Mouse (Mus musculus) frontal cortex, postnatal 36 days (tissue): ENCODE measurements around the gene Sdc3.

Experiments
- DNase-seq, 2 experiments: peaks; one replicate each; pipeline ENCODE4 v3.0.0; 2022; ENCODE audit warnings: low spot score in 2 of 2

Gene Sdc3

GRCm38 (mm10) chr4:130793180-130793501, 804 bp downstream of the Sdc3 start:
- DNase-seq, result no peak

DNA sequence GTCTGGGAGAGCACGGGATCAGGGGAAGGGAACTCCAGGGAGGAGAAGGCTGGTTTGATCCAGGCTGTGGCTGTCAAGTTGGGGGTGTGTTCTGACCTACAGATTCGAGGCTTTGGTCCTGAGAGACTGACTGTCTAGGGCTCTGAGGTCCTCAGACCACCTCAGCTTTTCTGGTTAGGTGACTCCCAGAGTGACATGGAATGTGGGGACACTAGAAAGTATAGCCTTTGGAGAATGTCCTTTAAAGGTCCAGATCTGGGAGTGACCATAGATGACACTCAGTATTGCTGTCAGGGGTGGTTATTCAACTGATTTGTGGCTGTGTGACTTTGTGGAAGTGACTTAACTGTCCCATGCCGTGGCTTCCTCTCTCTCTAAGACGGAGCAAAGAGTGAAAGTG, 2.4 kb downstream of the Sdc3 start:
- DNase-seq, result no peak

DNA sequence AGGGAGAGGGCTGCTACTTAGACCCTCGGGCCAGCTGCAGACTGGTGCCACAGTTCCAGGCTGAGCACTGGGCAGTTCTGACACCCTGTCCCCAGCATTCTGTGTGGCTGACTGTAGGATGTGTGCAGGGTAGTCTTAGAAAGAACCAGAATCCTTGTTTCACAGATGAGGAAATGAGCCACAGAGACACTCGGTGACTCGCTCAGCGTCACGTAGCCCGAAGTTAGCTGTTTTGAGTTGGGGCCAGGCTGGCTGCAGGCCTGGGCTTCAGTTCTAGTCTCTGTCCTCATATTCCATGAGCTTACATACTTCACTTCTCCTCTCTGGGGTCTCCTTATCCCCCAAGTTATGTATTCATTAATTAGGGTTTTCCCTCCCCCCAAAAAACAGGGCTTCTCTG, 3.6 kb downstream of the Sdc3 start:
- DNase-seq, result no peak

DNA sequence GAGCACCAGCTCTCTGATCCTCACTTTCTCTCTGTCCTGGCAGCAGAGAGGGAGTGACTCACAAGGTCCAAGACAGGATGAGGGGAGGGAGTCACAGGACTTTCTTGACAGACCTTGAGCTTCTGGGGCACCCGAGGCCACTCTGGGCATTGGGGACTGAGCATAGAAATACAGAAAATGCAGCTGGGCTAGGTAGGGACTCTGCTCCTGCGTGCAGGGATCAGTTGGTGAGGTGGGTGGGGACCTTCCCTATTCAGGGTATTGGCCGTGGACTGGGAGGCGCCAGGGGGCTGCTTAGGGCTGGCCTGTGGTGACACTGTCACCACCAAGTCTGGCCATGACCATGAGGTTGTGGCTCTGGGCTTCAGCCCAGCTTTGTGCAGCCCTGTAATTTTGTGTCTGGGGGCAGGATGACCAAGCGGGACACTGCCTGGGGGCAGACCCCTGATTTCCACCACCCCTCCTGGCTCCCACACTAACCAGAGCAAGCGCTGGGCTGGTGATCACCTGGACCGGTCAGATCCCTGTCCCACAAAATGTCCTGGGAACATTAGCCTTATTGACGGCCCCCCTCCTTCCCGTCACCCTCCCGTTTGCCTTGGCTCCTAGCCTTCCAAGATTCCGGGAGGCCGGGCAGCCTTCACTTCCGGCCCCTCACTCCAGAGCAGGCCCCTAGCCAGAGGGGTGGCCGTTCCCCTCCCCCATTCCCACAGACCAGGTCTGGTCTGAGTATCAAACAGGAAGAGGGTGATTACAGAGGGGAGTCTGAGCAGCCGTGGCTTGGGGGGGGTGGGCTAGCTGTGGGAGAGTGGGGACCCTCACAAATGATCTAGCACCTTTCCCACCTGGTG, 5.1 kb downstream of the Sdc3 start:
- no peak for DNase-seq

- DNase-seq, result no peak
These were observed 6.1 kb downstream of the Sdc3 start for GRCm38 (mm10) chr4:130798416-130798815.

DNA sequence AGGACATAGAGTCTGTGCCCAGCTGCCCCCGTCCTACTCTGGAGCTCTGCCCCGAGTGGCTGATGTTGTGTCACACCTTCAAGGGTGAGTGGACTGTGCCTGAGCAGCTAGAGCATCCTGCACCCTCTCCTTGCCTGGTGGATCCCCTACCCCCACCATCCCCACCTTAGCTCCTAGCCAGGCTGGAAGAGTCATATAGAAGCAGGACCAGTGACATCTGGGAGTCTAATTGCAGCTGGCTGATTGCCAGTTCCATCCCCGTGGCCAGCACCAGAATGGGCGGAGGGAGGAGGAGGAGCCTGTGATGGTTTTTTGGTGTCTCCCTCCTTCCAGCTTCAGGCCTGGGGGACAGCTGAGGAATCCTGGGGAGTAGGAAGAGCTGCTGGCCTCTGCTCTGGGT, 6.8 kb downstream of the Sdc3 start:
- no peak for DNase-seq

DNA sequence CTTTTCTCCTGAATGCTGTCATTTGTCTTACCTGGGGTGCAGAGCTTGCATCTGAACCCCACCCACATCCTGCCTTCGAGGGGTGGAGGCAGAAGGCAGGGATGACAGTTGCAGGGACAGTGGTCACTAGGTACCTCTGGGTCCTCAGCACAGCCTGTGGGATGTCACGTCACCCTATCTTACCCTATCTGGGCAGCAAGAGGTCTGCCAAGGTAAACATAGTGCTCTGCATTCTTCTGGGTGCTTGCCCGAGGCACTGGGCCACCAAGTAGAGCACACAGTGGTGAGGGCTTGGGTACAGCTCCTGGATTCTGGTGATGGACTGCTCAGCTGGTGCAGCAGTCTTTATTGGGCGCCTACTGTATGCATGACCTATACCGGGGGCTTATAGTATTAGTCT, 7.2 kb downstream of the Sdc3 start:
- DNase-seq, result no peak

GRCm38 (mm10) chr4:130800147-130800546, 7.8 kb downstream of the Sdc3 start:
- no peak for DNase-seq

DNA sequence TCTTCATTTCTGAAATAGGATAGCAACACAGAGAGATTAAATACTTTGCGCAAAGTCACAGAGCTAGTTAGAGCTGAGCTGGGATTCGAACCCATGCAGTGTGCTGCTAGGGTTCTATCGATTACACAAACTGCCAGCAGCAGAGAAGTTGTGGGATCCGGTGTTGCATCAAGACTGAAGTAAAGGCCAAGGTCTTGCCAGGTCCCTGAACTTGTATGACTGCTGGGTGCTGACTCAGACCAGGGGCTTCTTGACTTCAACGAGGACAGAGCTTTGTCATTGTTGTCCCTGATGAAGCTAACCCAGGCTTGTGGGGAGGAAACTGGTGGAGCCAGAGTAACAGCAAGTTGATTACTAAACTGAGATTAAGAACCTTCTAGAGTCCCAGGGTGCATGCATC, 8.9 kb downstream of the Sdc3 start:
- DNase-seq, result no peak

GRCm38 (mm10) chr4:130801624-130802329, 9.4 kb downstream of the Sdc3 start:
- DNase-seq, result no peak

DNA sequence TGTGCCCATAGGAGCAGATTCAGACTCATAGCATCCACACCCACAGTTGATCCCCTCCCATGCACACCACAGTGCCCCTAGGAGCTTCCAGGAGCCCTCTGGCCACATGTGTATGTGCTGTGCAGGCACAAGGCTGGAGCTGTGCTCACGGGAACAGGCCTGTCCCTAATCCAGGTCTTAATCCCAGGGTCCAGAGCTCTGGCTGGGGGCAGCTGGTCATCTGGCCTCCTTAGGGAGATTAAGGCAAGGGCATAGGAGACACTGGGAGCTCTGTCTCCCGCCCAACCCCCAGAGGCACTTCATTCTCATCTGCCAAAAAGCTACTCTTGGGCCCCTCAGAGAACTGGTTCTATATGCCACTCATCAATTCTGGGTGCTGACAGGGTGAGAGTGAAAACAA, 11.3 kb downstream of the Sdc3 start:
- no peak for DNase-seq

- DNase-seq, result no peak
These were observed 12.0 kb downstream of the Sdc3 start for GRCm38 (mm10) chr4:130804292-130804691.

GRCm38 (mm10) chr4:130804771-130805361, 12.5 kb downstream of the Sdc3 start:
- peak; percentile 49 to 65 for DNase-seq

DNA sequence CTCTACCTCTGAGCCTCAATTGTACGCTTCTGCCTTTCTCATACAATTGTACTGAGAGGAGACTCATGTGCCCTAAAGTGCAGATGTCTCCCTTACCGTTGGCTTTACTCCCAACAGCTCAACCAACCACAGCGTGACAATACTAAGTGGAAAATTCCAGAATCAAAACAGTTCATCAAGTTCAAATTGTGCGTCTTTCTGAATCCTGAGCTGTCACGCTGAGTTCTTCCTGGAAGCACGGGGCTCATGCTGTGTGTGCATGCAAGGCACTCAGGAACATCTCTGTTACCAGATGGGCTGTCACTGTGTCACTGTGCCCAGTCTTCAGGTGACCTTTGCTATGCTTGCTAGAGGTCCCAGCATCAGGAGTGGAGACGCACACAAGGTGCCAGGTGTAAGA, 13.4 kb downstream of the Sdc3 start:
- no peak for DNase-seq

GRCm38 (mm10) chr4:130806746-130807145, 14.4 kb downstream of the Sdc3 start:
- DNase-seq, result no peak

DNA sequence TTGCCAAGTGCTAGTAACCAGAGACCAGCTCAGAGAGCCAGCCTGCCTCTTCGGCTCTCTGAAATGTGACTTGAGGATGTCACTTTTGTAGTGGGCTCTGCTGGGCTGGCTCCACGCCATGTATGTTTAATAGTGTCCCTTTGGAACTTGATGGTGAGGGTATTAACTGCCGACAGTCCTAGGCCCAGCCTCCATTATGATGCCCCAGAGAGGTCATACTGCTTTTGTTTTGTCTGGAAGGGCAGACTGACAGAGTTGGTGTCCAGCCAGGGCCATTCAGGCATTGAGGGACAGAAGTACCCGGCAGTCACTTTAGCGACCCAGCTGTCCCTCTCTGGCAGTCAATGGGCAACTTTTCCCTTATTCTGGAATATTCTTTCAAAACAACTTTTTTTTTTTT, 17.4 kb downstream of the Sdc3 start:
- DNase-seq, result no peak

DNA sequence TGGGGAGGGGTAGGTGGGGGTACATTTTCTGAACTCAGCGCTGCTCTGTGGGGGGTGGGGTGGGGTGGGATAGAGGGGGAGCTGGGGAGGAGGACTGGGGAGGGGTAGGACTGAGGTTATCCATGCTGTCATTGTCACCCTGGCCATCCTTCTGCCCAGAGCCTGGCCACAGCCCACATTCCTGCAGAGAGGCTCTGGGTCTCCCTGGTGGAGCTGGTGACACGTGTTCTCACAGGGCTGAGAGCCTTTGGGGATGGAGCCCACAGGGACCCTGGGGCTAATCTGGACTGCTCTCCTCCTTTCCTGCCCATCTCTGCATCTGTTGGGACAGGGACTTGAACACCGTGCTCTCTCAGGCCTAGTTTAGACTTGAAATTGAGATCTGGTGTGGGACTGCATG, 18.5 kb downstream of the Sdc3 start:
- DNase-seq, result no peak

DNA sequence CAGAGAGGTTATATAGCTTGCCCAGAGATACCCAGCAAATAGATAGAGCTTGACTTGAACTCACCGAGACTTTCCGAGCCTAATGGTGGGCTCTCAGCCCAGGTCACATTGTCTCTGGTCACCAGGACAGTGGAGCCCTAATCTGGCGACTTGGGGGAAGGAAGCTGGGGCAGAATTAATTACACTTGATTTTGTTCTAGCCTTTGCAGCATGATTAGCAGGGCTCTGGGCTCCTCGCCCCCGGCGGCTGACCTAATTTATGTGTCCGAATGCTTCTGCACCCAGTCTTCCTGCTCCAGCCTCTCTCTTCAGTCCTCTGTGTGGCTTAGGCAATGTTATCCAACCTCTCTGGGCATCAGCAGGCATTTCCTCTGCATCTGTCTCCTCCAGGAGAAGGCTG, 19.0 kb downstream of the Sdc3 start:
- DNase-seq, result peak in 1 of 2 experiments; percentile 50

- peak in 1 of 2 experiments; percentile 62 for DNase-seq
These were observed 21.6 kb downstream of the Sdc3 start for GRCm38 (mm10) chr4:130813958-130814357.

DNA sequence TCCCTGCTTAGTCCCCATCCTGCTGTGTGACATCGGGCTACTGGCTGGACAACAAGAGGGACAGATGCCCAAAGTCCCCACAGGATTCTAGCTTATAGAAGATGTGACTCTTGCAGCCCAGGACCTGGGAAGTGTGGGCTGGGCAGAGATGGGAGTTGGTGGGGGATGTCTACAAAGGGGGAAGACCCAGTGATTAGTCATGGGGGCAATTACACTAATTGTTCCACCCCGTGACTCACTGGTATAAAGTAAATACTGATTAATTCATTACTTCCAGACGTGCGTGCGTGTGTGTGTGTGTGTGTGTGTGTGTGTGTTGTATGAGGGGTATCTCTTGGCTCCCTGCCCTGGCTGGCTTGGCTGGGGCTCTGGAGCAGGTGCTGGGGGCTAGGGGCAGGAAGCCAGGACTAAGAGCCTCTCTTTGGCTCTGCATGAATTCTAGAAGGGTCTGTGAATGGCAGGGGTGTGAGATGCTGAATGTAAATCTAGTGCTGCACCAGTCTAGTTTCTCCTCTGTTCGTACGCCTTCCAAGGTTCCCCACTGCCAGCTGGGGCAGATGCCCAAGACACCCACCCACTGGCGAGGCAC, 22.5 kb downstream of the Sdc3 start:
- peak; percentile 30 to 48 for DNase-seq

DNA sequence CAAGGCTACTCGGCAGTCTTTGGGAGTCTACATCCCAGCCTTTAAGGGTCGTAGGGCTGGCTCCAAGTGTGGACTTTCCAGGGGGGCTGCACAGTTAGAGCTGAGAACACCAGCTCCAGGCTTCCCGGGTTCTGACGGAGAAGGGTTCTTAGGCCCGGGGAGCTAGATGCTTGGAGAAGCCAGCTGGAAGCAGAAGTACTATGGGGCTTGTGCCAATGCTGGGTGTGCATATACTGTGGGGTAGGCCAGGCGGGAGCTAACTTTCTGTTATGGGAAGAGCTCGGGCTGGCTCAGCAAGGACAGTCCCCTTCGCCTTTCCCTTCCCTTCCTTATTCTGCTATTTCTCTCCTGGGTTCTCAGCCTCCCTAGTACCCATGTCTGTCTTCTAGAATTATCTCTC, 23.5 kb downstream of the Sdc3 start:
- DNase-seq, result no peak

DNA sequence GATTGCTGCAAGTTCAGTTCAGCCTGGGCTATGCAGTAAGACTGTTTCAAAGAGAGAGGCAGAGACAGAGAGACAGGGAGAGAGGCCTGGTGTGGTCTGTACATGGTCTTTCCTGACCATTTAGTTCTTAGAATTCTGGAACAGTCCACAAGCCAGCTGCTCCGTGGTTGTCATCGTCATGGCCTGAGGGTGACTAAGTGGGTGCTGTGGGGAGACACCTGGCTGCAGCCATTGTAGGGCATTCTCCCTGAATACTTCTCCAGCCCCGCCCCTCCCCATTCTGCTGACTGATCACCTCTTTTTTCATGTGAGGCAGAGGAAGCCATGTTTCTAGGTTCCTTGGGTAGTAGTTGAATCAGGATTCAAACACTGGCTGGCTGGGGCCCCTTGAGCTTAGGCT, 27.5 kb downstream of the Sdc3 start:
- no peak for DNase-seq
